Mouse (Mus musculus) limb, embryonic 13.5 days (tissue): ENCODE data around the gene Tpm3. TPM values are rescaled to one million over a fixed set of nuclear protein-coding genes. Genes with fewer than 3 reads are reported as not detected.

ENCODE experiments used
- microRNA counts: library from miRNA; unstranded; fragments of <30 nt; microRNA quantifications from one replicate; lab custom pipeline; 2016
- microRNA-seq: library from miRNA; unstranded; fragments of <30 nt; microRNA quantifications from one replicate; pipeline ENCODE4, GENCODE M21; 2016
- polyA plus RNA-seq: library from polyadenylated mRNA; unstranded; fragments of >200 nt; fragmentation: Nextera tagmentation; extraction: Ambion mirVana; gene quantifications from 2 replicates; pipeline ENCODE4 v1.2.1, GENCODE M21; 2015

Gene Tpm3
- polyA plus RNA-seq, 1 experiment from 2014 or later, result 520 TPM

MicroRNAs encoded within 50 kb of the gene (microRNA counts, 519-probe panel; counts per million panel counts)
- microRNA mmu-miR-190b (lab: Ali Mortazavi, UCI), result 3,671 counts per million, percentile 68 among the panel's probes with 10 or more counts

Small RNA genes within 50 kb of the gene (microRNA-seq; reads per million reads assigned to microRNA genes)
- gene Mir190b, result 13.6 reads per million, percentile 30 among the genes with 10 or more reads in this experiment

Other genes starting within 250 kb of the Tpm3 start
- gene She, start 241.3 kb upstream of the Tpm3 start, polyA plus RNA-seq, result 3.1 and 3.6 TPM in 2 replicates
- gene Il6ra, start 159.5 kb upstream of the Tpm3 start, polyA plus RNA-seq, result 0.96 and 1.2 TPM in 2 replicates
- 15.2 and 17.7 TPM in 2 replicates for gene Atp8b2, start 109.1 kb upstream of the Tpm3 start, polyA plus RNA-seq
- 157 and 174 TPM in 2 replicates for gene Hax1, start 73.9 kb upstream of the Tpm3 start, polyA plus RNA-seq
- gene 4933434E20Rik, start 21.0 kb upstream of the Tpm3 start, polyA plus RNA-seq, result 158 and 164 TPM in 2 replicates
- 206 and 208 TPM in 2 replicates for gene Ubap2l, start 20.0 kb upstream of the Tpm3 start, polyA plus RNA-seq
- gene Nup210l, start 31.5 kb downstream of the Tpm3 start, polyA plus RNA-seq, result 0.27 and 0.34 TPM in 2 replicates
- 1,711 and 1,721 TPM in 2 replicates for gene Rps27, start 141.0 kb downstream of the Tpm3 start, polyA plus RNA-seq
- gene Rab13, start 141.0 kb downstream of the Tpm3 start, polyA plus RNA-seq, result 39.7 and 41.4 TPM in 2 replicates
- 96.8 and 99.7 TPM in 2 replicates for gene Jtb, start 158.9 kb downstream of the Tpm3 start, polyA plus RNA-seq
- gene Creb3l4, start 170.9 kb downstream of the Tpm3 start, polyA plus RNA-seq, result 10.9 and 12.5 TPM in 2 replicates
- 102 and 103 TPM in 2 replicates for gene Slc39a1, start 175.5 kb downstream of the Tpm3 start, polyA plus RNA-seq
- 22.0 and 23.6 TPM in 2 replicates for gene Crtc2, start 181.5 kb downstream of the Tpm3 start, polyA plus RNA-seq
- 4.2 and 5.3 TPM in 2 replicates for gene Dennd4b, start 192.5 kb downstream of the Tpm3 start, polyA plus RNA-seq
- gene Gatad2b, start 220.5 kb downstream of the Tpm3 start, polyA plus RNA-seq, result 19.4 and 19.6 TPM in 2 replicates